Mouse (Mus musculus) retina, postnatal 1 day (tissue): ENCODE measurements at regions not wholly inside any gene's neighbourhood (a gene's known extent, or its start where the extent isn't known, plus 50 kb on each side); places are given as distances from the start of the nearest gene placed in this dataset.
"Not testable (repeated sequence)": the region's sequence is repeated elsewhere in the genome, so short reads cannot be mapped to it uniquely, and the experiment has no call there.

Experiments used
- DNase-seq: peaks from one replicate; pipeline ENCODE4 v3.0.0-alpha.2; 2012

- DNase-seq = no peak
Observed at GRCm38 (mm10) chr2:128270377-128271129, 144.7 kb downstream of the Bcl2l11 start.

- DNase-seq = no peak
Observed at GRCm38 (mm10) chr2:128272789-128273188, 147.0 kb downstream of the Bcl2l11 start.

- DNase-seq = no peak
Observed at GRCm38 (mm10) chr2:128273292-128273691, 147.5 kb downstream of the Bcl2l11 start.

DNA sequence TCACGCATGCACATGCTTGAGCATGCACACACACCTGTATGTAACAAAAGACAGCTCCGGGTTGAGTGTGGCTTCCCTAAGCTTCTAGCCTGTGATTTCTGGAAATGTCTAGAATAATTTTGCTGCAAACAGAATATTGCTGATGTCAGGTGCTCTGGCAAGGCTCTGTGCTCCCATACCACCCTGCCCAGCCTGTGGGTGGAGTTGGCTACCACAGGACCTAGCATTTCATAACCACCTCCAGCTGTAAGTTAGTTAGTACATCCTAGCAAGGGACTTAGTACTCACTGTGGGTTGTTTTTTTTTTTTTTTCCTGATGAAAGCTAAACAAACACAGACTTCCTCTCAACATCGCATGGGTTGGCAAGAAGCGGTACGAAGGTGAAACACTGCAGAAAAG, 150.5 kb downstream of the Bcl2l11 start:
- no peak for DNase-seq

DNA sequence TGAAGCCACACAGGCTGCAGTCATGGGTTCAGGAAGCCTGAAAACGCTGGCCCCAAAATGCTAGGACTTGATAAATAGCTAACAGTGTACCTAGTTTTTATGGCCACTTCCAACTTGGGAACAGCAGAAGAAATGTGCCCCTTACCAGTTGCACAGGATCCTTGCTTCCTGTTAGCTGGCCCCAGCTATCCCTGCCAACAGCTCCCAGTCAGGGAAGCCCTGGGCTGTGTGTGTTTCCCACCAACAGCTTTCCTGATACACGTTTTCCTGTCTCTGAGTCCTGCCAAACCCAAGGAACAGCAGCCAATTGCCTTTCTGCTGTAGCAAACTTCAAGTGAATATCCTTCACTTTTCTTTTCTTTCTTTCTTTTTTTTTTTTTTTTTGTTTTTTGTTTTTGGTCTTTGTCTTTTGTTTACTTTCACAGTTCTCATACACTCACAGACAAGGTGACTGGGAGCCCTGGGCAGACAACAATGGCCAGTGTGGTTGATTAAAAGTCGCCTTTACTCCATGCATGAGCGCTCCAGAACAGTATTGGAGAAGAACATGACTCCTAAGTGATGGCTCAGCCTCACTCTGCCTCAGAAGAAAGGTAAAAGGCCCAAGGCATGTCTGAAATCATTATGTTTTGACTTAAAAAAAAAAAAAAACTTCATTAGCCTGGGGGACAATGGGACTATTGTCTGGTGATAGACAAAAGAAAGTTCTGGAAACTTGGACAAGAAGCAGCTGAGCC, 151.7 kb downstream of the Bcl2l11 start:
- DNase-seq = peak; percentile 81

GRCm38 (mm10) chr2:128278124-128278432, 152.2 kb downstream of the Bcl2l11 start:
- DNase-seq = no peak

- peak; percentile 93 for DNase-seq
Observed at GRCm38 (mm10) chr2:128278608-128279081, 152.8 kb downstream of the Bcl2l11 start.

- DNase-seq = no peak
Observed at GRCm38 (mm10) chr2:128279127-128279710, 153.4 kb downstream of the Bcl2l11 start.

DNA sequence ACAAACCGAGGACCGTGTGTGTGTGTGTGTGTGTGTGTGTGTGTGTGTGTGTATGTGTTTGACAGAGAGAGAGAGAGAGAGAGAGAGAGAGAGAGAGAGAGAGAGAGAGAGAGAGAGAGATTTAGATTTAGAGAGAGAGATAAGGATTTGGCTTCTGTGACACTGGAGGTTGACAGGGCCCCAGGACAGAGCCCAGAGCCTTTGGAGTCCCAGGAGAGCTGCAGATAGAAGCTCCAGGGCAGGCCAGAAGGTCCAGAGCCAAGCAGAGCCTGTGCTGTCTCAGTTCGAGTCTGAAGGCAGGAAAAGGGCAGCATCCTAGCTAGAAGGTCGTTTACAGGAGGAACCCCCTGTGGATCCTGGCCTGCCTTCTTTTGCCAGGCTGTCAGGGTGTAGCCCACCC, 156.8 kb downstream of the Bcl2l11 start:
- DNase-seq = no peak

GRCm38 (mm10) chr2:128284822-128285421, 159.1 kb downstream of the Bcl2l11 start:
- DNase-seq = peak; percentile 83

DNA sequence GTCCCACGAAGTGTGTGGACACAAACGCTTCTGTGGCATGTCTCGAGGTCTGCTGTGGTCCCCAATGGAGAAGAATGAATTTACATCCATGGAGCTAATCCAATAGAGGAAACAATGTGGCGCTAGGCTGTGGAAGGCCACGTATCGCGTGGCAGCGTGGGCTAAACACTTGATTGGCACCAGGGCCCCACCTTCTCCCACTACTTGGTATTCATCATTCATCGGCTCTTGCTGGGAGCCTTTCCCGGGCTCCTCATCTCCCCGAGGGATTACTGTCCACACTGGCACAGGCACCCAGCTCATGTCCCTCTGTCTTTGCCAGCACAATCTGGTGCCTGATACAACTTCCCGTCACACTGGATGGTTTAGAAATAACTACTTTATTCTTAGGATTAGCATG, 159.6 kb downstream of the Bcl2l11 start:
- DNase-seq = no peak

GRCm38 (mm10) chr2:128288138-128288551, 162.3 kb downstream of the Bcl2l11 start:
- DNase-seq = peak; percentile 59

DNA sequence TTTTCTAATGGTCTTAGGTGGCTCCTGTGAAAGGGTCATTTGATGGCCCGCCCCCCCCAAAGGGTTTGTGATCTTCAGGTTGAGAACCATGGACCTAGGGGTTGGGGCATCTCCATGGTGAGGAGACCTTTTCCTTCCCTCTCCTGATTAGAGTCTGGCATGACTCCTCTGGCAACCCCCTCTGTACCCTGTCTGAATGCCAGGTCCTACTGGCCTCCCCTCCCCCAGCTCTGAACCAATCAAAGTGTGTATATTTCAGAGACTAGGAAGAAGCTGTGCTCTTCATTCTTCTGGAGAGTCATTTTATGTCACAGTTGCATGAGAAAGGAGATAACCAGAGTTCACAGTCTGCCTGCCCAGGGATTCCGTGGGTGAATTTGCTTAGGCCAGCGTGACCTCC, 164.8 kb downstream of the Bcl2l11 start:
- DNase-seq = no peak

- DNase-seq = no peak
Observed at GRCm38 (mm10) chr2:128294610-128295009, 168.8 kb downstream of the Bcl2l11 start.

- DNase-seq = no peak
Observed at GRCm38 (mm10) chr2:128295018-128295424, 169.2 kb downstream of the Bcl2l11 start.

- DNase-seq = no peak
Observed at GRCm38 (mm10) chr2:128295726-128296234, 169.9 kb downstream of the Bcl2l11 start.

DNA sequence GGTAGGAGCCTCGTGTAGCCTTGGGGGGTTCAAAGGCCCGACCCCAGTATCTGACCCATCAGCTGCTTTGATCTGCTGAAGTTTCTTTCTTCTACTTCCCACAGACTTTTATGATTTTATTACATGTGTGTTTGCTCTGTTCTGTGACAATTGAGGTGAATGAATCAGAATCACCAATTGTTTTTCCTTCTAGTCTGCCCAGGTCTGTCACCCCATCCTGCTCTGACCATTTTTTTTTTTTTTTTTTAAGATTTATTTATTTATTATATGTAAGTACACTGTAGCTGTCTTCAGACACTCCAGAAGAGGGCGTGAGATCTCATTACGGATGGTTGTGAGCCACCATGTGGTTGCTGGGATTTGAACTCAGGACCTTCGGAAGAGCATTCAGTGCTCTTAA, 170.6 kb downstream of the Bcl2l11 start:
- DNase-seq = not testable (repeated sequence)

- no peak for DNase-seq
Observed at GRCm38 (mm10) chr2:128296897-128297296, 171.1 kb downstream of the Bcl2l11 start.

GRCm38 (mm10) chr2:128297821-128298220, 172.0 kb downstream of the Bcl2l11 start:
- no peak for DNase-seq

GRCm38 (mm10) chr2:128298996-128299395, 173.2 kb downstream of the Bcl2l11 start:
- no peak for DNase-seq

DNA sequence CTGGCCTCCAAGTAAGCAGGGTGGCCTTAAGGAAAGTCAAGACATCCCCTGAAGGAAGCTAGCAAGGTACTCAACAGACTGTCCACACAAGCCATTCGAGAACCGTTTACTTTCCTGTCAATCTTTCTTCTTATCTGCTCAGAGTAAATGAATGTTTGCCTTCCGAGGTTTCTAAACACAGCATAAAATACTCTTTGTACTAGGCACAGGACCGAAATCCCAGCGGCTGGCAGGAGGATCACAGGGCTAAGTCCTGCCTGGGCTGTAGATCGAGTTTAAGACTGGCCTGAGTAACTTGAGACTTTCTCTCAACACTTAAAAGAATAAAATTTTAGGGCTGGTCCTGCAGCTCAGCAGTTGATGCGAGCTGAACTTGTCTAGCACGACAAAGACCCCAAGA, 175.9 kb downstream of the Bcl2l11 start:
- no peak for DNase-seq

DNA sequence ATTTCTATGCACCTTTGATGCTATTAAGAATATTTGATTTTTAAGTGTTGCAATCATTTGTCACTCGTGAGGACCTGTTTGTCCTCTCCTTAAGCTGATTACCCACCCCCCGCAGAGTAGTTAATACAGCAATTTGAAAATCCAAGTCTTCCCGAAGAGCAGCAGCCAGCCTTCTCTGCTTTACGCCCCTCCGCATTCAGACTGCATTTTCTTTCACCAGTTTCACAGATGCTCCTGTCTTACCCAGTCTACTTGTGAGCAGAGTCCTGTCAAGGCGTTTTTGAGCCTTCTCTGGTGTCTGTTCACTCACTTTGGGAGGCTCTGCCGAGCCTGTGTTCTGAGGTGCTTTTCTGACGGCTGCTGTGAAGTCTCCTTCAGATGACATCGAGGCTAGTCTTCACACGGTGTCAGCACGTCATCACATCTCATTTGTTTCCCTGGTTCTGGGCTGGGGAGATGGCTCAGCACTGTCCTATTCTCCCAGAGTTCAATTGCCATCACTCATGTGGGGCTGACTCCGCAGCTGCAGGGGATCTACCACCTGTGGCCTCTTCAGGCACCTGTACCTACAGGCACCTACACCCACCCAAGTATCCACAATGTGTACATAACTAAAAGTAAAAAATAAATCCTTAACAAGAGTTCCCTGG, 178.3 kb downstream of the Bcl2l11 start:
- peak; percentile 69 for DNase-seq

GRCm38 (mm10) chr2:128306693-128307092, 180.9 kb downstream of the Bcl2l11 start:
- DNase-seq = no peak
